Mouse (Mus musculus): ENCODE measurements at regions not wholly inside any gene's neighbourhood (a gene's known extent, or its start where the extent isn't known, plus 50 kb on each side); places are given as distances from the start of the nearest gene placed in this dataset.

DNA sequence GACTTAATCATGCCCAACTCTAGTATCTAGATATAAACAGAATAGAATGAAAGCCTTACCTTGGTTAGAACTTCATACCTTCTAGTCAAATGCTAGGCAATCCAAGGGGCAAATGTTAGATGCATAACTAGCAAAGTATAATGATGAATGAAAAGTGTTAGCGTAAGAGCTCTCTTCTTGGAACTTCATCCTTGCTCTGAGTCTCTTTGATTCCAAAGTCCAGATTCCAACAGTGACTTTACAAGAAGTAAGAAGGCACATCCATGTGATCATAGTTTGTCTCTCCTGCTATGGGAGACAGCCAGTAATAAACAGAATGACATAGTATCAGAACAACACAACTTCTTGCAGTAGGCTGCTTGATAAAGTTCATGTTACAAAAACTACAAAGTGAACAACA is 54.6 kb upstream of the Ift57 start:
- Histone ChIP-seq H3K4me3 (no peak overlapping the region), H3K27ac (no peak overlapping the region)
- no peak for DNase-seq (ENCODE audit: low spot score in 2 of 2)
- no peak for TF ChIP-seq CTCF (conservative IDR thresholded peaks at IDR 0.05)

DNA sequence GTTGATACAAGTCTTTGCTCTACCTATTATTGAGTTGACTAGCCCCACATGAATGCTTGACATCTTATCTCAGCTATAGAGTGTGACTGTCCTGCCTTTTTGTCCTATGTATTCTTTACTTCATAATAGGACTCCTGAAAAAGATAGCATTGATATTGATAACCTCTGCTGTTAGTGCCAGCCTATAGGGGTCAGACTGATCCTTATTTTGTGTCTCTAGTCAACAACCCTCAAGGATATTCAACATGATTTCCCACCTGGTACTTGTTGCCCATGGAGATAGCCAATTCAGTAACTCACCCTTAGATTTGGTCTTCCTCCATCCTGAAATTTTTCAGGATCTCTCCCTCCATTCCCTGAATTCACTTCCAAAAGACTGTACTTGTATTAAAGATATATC is 52.6 kb upstream of the Ift57 start:
- 0 out of 2 replicates have a peak, but pooled peaks have one; percentile 14 for TF ChIP-seq CTCF (conservative IDR thresholded peaks at IDR 0.05)
- Histone ChIP-seq H3K27ac (no peak overlapping the region), H3K4me3 (no peak overlapping the region)
- no peak for DNase-seq (ENCODE audit: low spot score in 2 of 2)
